Mouse (Mus musculus) G1E (cell line): ENCODE results near the gene Adk.

Source experiments
- CTCF ChIP-seq: IDR thresholded peaks from 2 replicates; pipeline ENCODE4 v1.5.1; 2012; ENCODE audit warnings: low read depth, low read length, inconsistent platforms, mixed read lengths
- TAL1 ChIP-seq: conservative IDR thresholded peaks from 2 replicates; pipeline ENCODE4 v1.6.1; 2012; ENCODE audit warnings: low read depth, low read length, inconsistent platforms, mixed read lengths

DNA sequence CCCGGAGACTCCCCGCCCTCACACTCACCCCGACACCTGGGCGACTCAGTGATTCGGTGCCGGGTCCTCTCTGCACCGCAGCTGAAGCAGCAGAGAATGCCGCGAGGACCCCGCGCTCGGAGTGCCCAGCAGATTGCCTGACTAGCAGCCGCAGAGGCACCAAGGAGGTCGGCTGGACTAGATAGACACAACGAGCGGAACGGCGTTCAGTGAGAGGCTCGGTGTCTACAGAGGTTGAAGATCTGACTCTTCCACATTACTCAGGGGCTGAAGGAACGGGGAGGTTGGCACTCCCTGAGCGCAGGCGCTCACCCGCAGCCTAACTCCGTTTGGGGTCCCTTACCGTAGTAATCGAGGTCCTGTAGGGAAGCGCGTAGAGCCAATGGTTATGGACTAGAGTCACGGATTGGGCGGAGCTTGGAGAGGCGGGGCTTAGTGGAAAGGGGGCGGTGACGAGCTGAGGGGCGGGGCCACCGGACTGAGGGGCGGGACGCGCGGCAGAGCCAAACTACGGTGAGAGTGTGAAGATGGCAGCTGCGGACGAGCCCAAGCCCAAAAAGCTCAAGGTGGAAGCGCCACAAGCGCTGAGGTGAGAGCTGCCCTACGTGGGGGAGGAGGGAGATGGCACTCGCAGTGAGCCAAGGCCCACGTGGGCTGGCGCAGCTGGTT is at the start of gene Adk, which contains the start of gene Ap3m1:
- TF ChIP-seq CTCF (no peak), TAL1 (no peak)
